Mouse (Mus musculus) embryonic facial prominence, embryonic 14.5 days (tissue): ENCODE results near the gene Nxn. TPM values are rescaled to one million over a fixed set of nuclear protein-coding genes. Genes with fewer than 3 reads are reported as not detected.

Experiments
- ATAC-seq: fragments of 200-750 bp; cut with Nextera tagmentation; 2 replicates; pipeline ENCODE4 v1.8.0; 2017; ENCODE audit warnings: low read depth, moderate number of reproducible peaks, moderate TSS enrichment
- DNase-seq: peaks from one replicate; pipeline ENCODE4 v3.0.0-alpha.2; 2015; ENCODE audit warnings: low spot score
- H3K27ac ChIP-seq: fragments of 300-500 bp; sonication (generic); replicated peaks from 2 replicates; pipeline ENCODE4 v1.5.1; 2014; ENCODE audit warnings: low read depth, mild to moderate bottlenecking, low read length, moderate library complexity
- H3K27me3 ChIP-seq: fragments of 300-500 bp; sonication (generic); replicated peaks from 2 replicates; pipeline ENCODE4 v1.6.1; 2014; ENCODE audit warnings: low read length; ENCODE audit not compliant: control insufficient read depth, insufficient read depth
- H3K36me3 ChIP-seq: fragments of 300-500 bp; sonication (generic); 2 replicates; pipeline ENCODE4 v1.6.1; 2014; ENCODE audit warnings: low read length, mixed read lengths; ENCODE audit not compliant: control insufficient read depth, insufficient read depth
- H3K4me1 ChIP-seq: fragments of 300-500 bp; sonication (generic); 2 replicates; pipeline ENCODE4 v1.6.1; 2014; ENCODE audit warnings: antibody characterized with exemption, low read length; ENCODE audit not compliant: control insufficient read depth, insufficient read depth
- H3K4me2 ChIP-seq: fragments of 300-500 bp; sonication (generic); 2 replicates; pipeline ENCODE4 v1.6.1; 2014; ENCODE audit warnings: low read depth, mild to moderate bottlenecking, low read length, moderate library complexity, mixed read lengths
- H3K4me3 ChIP-seq: fragments of 300-500 bp; sonication (generic); 2 replicates; pipeline ENCODE4 v1.5.1; 2014; ENCODE audit warnings: low read depth, mild to moderate bottlenecking, low read length
- H3K9ac ChIP-seq: fragments of 300-500 bp; sonication (generic); 2 replicates; pipeline ENCODE4 v1.6.1; 2014; ENCODE audit warnings: low read depth, mild to moderate bottlenecking, low read length, moderate library complexity, mixed read lengths
- H3K9me3 ChIP-seq: fragments of 300-500 bp; sonication (generic); 2 replicates; pipeline ENCODE4 v1.6.1; 2016; ENCODE audit warnings: low read length; ENCODE audit not compliant: control insufficient read depth
- WGBS: fragments of 180-500 bp; shearing (Covaris S2); extraction: QIAGEN DNeasy Blood & Tissue Kit; methylation state at CpG from one replicate; pipeline ENCODE4 v1.1.7; 2014; 5-methylcytosine and 5-hydroxymethylcytosine counted together
- polyA plus RNA-seq: library from polyadenylated mRNA; unstranded; fragments of >200 nt; fragmentation: Nextera tagmentation; extraction: Ambion mirVana; gene quantifications from 2 replicates; pipeline ENCODE4 v1.2.1, GENCODE M21; 2014

Nxn gene
- polyA plus RNA-seq, 1 experiment from 2014 or later: 63.8 TPM

GRCm38 (mm10) chr11:76328522-76329290, 70.2 kb downstream of the Nxn start:
- DNase-seq (no peak), ATAC-seq (no peak)
- 44% methylated on average over 2 of the region's 2 CpGs for WGBS
- Histone ChIP-seq H3K9me3 (no peaks in the 10 kb centered on the region), H3K9ac (no peak overlapping the region), H3K36me3 (no peaks in the 10 kb centered on the region), H3K4me2 (no peak overlapping the region), H3K27me3 (no peaks in the 10 kb centered on the region), H3K27ac (no peak overlapping the region), H3K4me3 (no peak overlapping the region), H3K4me1 (peaks cover 52% of the 10 kb centered on the region)

GRCm38 (mm10) chr11:76328084-76328483, 70.9 kb downstream of the Nxn start:
- no peak for ATAC-seq
- H3K4me1 ChIP-seq: peaks cover 55% of the 10 kb centered on the region
- H3K9ac ChIP-seq: no peak overlapping the region
- WGBS: 36% methylated on average over 11 of the region's 11 CpGs
- H3K9me3 ChIP-seq: no peaks in the 10 kb centered on the region
- H3K4me3 ChIP-seq: no peak overlapping the region
- H3K27me3 ChIP-seq: no peaks in the 10 kb centered on the region
- H3K27ac ChIP-seq: no peak overlapping the region
- no peak overlapping the region for H3K4me2 ChIP-seq
- DNase-seq: no peak
- H3K36me3 ChIP-seq: no peaks in the 10 kb centered on the region

- no peak overlapping the region; the same call in 1 of the 2 replicates for H3K27ac ChIP-seq
- ATAC-seq (no peak), DNase-seq (no peak)
- WGBS: 72% methylated on average over 6 of the region's 6 CpGs
- H3K4me2 ChIP-seq: no peak overlapping the region
- no peak overlapping the region for H3K4me3 ChIP-seq
- H3K36me3 ChIP-seq: no peaks in the 10 kb centered on the region
- peaks cover 59% of the 10 kb centered on the region for H3K4me1 ChIP-seq
- no peaks in the 10 kb centered on the region for H3K9me3 ChIP-seq
- H3K27me3 ChIP-seq: no peaks in the 10 kb centered on the region
- no peak overlapping the region for H3K9ac ChIP-seq
These were observed 72.3 kb downstream of the Nxn start for GRCm38 (mm10) chr11:76326672-76327071.

GRCm38 (mm10) chr11:76326051-76326450, 72.9 kb downstream of the Nxn start:
- ATAC-seq (no peak), DNase-seq (no peak)
- H3K4me1 ChIP-seq: peaks cover 59% of the 10 kb centered on the region
- no peak overlapping the region for H3K9ac ChIP-seq
- no peaks in the 10 kb centered on the region for H3K36me3 ChIP-seq
- H3K27me3 ChIP-seq: no peaks in the 10 kb centered on the region
- H3K4me3 ChIP-seq: no peak overlapping the region
- no peak overlapping the region; the same call in 1 of the 2 replicates for H3K27ac ChIP-seq
- no peak overlapping the region for H3K4me2 ChIP-seq
- H3K9me3 ChIP-seq: 0 out of 2 replicates have a peak, but pooled peaks cover under 1% of the 10 kb centered on the region
- WGBS: 71% methylated on average over 2 of the region's 2 CpGs

GRCm38 (mm10) chr11:76324801-76325200, 74.1 kb downstream of the Nxn start:
- WGBS: 36% methylated on average over 9 of the region's 9 CpGs
- Histone ChIP-seq H3K4me2 (0 out of 2 replicates have a peak overlapping the region, but pooled peaks have one; percentile 3), H3K27ac (peak overlapping the region; percentile 76; the same call in 1 of the 2 replicates), H3K36me3 (0 out of 2 replicates have a peak, but pooled peaks cover 4% of the 10 kb centered on the region), H3K4me3 (no peak overlapping the region), H3K27me3 (no peaks in the 10 kb centered on the region), H3K9me3 (0 out of 2 replicates have a peak, but pooled peaks cover 4% of the 10 kb centered on the region), H3K9ac (no peak overlapping the region), H3K4me1 (peaks cover 65% of the 10 kb centered on the region)
- DNase-seq (no peak), ATAC-seq (no peak)

GRCm38 (mm10) chr11:76324207-76324606, 74.7 kb downstream of the Nxn start:
- Histone ChIP-seq H3K4me1 (peaks cover 65% of the 10 kb centered on the region), H3K27me3 (no peaks in the 10 kb centered on the region), H3K9me3 (0 out of 2 replicates have a peak, but pooled peaks cover 4% of the 10 kb centered on the region), H3K4me3 (no peak overlapping the region), H3K4me2 (0 out of 2 replicates have a peak overlapping the region, but pooled peaks have one; percentile 4), H3K36me3 (0 out of 2 replicates have a peak, but pooled peaks cover 4% of the 10 kb centered on the region), H3K9ac (0 out of 2 replicates have a peak overlapping the region, but pooled peaks have one; percentile 16), H3K27ac (peak overlapping the region; percentile 76)
- no peak for ATAC-seq
- 35% methylated on average over 9 of the region's 9 CpGs for WGBS
- no peak for DNase-seq

- 0 out of 2 replicates have a peak, but pooled peaks cover 4% of the 10 kb centered on the region for H3K9me3 ChIP-seq
- peak overlapping the region; percentile 44; the same call in 1 of the 2 replicates for H3K27ac ChIP-seq
- no peak; the same call in 1 of the 2 replicates for ATAC-seq
- H3K27me3 ChIP-seq: no peaks in the 10 kb centered on the region
- H3K4me2 ChIP-seq: no peak overlapping the region
- no peak overlapping the region for H3K4me3 ChIP-seq
- H3K9ac ChIP-seq: no peak overlapping the region
- peaks cover 58% of the 10 kb centered on the region for H3K4me1 ChIP-seq
- DNase-seq: no peak
- 0 out of 2 replicates have a peak, but pooled peaks cover 4% of the 10 kb centered on the region for H3K36me3 ChIP-seq
- WGBS: 74% methylated on average over 5 of the region's 5 CpGs
These were observed 76.0 kb downstream of the Nxn start for GRCm38 (mm10) chr11:76322939-76323338.

GRCm38 (mm10) chr11:76322081-76322480, 76.9 kb downstream of the Nxn start:
- peak overlapping the region; percentile 44; the same call in 1 of the 2 replicates for H3K27ac ChIP-seq
- peaks cover 52% of the 10 kb centered on the region for H3K4me1 ChIP-seq
- H3K9ac ChIP-seq: no peak overlapping the region; the same call in 1 of the 2 replicates
- 70% methylated on average over 1 of the region's 1 CpGs for WGBS
- DNase-seq (no peak), ATAC-seq (no peak)
- H3K9me3 ChIP-seq: 0 out of 2 replicates have a peak, but pooled peaks cover 4% of the 10 kb centered on the region
- H3K4me2 ChIP-seq: no peak overlapping the region
- H3K27me3 ChIP-seq: no peaks in the 10 kb centered on the region
- no peak overlapping the region for H3K4me3 ChIP-seq
- H3K36me3 ChIP-seq: 0 out of 2 replicates have a peak, but pooled peaks cover 4% of the 10 kb centered on the region
